Mouse (Mus musculus): Measurements from ENCODE around the gene Tbxa2r. TPM values are rescaled to one million over a fixed set of nuclear protein-coding genes. Genes with fewer than 3 reads are reported as not detected.

The Tbxa2r gene
- total RNA-seq, 2 experiments from 2014 or later, result 0.47 TPM; not detected in 1

DNA sequence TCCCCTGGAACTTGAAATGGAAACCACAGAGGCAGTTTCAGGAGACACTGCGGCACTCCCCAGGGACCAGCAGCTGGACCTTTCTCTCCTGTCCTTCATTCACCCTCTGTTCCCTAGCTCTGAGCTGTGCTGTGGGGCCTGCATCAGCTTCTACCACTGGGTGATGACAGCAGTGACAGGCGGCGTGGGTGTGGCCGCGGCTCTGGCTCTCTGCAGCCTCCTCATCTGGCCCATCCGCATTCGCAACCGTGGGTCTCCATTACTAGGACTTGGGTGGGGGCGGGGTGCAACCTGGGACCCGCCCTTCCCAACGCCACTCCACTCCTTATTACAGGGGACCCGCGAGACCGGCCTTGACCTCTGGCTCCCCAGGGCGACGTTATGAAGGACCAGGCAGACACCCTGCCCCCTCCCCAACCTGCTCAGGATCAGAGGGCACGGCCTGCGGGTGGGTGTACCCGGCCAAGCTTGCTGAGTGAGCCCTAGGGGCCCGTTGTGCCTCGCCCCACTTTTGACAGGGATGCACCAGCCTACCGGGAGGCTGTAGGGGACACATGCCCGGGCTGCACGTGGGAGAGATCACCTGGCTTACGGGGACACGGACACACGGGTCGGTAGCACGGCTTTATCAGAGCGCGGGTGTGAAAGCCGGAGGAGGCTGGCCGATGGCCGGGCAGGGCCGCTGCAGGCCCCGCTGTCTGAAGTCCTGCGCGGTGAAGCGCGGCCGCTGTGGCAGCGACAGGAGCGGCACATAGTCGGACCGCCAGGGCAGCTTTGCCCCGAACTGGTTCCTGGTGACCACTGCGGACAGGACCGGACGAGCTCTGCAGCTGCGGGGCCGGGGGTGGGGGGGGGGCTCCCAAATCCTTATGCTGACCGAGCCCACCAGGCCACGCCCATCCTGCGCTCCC, 35.2 kb downstream of the Tbxa2r start:
- no peak for ATAC-seq (replicated peaks; ENCODE audit: poor library complexity)

DNA sequence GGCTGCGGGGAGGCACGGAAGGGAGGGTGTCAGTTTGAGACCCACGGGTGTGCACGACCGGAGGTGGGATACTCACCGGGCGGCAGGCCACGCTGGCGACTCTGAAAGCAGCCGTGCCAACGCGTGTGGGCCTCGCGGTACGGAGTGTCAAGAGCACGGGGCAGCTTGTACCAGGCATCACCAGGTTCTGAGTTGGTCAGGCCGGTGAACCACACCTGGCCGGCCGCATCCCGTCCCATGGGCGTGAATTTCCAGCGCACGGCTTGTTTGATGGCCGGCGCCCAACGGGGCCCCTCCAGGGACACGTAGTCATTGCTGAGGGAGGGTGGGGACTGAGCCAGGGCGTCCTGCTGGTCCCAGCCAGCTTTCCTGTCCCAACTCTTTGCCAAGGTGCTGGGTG, 36.1 kb downstream of the Tbxa2r start:
- ATAC-seq (replicated peaks; ENCODE audit: poor library complexity), result no peak

DNA sequence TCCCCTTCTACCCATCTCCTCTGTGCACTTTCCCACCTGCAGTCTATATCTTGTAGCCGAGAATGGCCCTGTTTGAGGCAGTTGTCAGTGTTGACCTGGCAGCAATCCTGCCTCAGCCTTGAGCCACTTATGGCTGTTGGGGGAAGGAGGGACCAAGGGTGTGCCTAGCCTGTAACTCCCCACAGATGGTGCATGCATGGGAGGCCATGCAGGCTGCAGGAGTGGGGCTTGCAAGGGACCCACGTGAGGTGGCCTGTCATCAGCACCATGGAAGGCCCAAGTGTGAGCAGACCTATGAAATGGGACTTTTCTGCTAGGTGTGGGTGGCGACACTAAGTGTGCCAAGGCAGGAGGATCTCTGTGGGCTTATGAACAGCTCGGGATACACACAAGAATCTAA, 36.5 kb downstream of the Tbxa2r start:
- no peak for ATAC-seq (replicated peaks; ENCODE audit: poor library complexity)

DNA sequence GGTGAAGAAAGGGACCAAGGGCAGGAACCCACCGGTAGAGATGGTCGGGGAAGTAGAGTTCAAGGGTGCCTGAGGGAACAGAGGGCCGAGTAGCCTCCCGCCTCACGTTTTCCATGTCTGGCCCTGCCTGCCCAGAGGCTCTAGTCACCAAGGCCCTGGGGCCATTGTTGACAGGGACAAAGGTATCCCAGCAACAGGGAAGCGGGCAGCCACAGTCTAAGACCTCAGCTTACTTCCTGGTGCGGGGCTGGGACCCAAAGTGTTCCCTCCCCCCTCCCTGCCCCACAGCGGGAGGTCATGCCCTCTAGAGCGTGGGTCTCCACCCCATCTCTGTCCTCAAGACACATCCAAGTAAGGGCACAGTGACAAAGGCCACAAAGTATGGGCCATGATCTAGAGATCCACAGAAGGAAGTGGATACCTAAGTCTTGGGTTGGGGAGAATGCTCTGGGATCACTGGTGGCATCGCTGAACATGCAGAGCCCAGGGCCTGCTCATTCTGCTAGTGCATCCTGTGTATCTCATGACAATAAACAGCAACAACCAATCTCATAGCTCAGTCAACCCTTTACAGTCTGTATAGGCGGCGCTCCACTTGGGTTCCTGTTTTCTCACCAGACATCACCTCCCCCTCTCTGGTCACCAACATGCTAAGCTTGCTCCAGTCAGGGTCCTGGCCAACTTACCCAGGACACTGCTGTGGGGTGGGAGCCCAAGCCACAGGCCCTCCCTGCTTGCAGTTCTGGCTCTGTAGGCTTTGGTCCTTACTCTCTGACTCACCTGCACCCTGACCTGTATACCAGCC, 37.3 kb downstream of the Tbxa2r start, which contains the start of gene 4930404N11Rik:
Gene 4930404N11Rik, minus strand, starts transcription at position 145 of the 805 bp plus-strand sequence.
- ATAC-seq (replicated peaks; ENCODE audit: poor library complexity), result peak; percentile 9

DNA sequence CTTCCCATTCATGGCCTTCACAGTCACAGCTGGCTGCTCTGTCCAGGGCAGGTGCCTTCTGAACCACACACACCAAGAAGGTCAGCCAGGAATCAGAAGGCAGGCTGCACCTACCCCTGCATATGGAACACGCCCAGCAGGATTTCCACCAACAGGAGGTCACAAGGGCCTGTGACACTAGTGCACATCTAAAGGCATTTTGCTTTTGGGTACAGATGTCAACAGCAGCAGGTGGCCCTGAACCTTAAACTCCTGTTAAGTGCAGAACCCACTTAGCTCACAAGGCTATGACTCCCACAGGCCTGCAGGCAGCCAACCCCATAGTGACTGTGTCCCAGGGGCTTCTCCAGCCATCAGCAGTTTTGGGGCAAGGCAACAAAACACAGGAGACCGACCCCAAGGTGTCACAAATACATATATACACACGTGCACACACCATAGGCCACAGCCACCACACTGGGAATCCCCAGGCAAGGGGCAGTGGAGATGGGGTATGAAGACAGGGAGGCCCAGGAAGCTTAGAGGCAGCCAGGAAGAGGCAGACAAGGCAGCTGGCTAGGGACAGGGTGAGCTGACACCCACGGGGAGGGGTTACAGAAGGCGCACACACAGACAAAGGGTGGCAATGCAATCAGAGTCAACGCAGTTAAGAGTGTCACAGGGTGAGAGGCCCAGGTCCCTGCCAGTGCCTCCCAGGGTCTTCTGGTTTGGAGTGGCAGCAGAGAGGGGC, 38.1 kb downstream of the Tbxa2r start:
- no peak for ATAC-seq (replicated peaks; ENCODE audit: poor library complexity)

DNA sequence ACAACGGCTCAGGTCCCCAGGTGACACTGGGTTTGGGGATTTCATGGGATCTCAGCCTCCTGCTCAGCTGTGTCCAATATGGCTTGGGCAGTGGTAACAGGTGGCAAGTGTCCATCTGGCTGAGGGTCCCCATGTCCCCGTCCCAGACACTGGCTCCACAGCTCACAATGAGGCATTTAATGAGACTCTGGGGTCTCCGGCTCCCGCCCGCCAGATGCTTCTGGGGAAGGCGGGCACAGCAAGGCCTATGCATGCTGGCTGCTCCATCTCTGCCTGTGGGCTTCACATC, 38.6 kb downstream of the Tbxa2r start:
- no peak for ATAC-seq (replicated peaks; ENCODE audit: poor library complexity)

DNA sequence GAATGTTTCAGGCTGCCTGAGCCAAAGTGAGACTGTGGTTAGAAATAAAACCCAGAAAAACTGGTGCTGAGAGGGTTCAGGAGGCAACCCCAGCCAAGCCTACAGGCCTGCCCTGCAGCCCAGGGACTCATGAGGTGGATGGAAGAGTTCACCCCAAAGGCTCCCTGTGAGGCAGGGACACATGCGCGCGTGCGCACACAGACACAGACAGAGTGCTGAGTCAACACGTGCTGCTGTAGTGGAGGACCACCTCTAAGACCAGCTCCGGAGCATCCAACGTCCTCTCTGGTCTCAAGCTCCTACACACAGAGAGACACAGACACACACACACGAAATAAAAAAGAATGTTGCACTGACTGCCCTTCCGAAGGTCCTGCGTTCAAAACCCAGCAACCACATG, 46.8 kb downstream of the Tbxa2r start:
- no peak for ATAC-seq (replicated peaks; ENCODE audit: poor library complexity)

DNA sequence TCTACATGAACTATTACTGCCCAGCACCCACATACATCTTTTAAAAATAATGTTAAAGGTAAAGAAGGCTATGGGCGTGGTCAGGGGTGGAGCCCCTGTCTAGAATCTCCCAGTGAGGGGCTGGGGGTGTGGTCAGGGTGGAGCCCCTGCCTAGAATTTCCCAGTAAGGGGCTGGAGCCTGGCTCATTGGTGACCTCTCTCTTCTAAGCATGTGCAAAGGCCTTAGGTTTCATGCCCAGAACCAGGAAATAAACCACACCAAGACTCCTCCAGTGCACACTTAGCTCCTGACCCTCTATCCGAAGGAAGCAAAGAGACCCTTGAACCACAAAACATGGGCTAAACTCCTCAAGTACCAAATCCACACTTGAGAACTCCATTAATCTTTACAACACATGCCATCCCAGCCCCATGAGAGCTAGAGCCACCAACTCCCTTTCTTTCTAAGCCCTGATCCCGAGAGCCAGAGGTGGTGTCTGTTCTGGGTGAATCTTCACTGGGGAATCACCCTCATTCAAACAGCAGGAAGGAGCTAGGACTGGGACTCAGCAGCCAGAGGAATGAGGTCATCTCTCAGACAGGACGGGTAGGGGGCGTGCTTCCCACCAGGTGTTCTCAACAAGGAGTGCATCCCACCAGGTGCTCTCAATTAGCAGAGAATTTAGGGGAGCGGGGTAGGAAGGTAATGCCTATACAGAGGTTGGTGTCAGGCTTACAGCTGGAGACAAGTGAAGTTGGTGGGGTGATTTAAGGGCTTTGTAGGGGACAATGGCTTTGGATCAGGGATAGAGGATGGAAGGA, 48.2 kb downstream of the Tbxa2r start:
- no peak for ATAC-seq (replicated peaks; ENCODE audit: poor library complexity)

DNA sequence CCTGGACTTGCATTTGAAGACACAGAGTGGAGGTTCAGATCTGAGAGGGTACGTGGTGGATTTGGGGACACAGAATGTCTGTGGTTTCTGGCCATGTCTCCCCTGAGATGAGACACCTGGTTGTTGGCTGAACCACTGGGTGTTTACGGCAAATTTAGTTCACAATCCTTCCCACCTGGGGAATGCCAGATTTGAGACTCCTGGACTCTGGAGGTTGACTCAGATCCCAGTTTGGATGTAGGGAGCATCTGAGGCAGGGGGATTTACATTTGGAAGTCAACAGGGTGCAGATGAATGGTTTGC, 48.8 kb downstream of the Tbxa2r start:
- ATAC-seq (replicated peaks; ENCODE audit: poor library complexity), result no peak

DNA sequence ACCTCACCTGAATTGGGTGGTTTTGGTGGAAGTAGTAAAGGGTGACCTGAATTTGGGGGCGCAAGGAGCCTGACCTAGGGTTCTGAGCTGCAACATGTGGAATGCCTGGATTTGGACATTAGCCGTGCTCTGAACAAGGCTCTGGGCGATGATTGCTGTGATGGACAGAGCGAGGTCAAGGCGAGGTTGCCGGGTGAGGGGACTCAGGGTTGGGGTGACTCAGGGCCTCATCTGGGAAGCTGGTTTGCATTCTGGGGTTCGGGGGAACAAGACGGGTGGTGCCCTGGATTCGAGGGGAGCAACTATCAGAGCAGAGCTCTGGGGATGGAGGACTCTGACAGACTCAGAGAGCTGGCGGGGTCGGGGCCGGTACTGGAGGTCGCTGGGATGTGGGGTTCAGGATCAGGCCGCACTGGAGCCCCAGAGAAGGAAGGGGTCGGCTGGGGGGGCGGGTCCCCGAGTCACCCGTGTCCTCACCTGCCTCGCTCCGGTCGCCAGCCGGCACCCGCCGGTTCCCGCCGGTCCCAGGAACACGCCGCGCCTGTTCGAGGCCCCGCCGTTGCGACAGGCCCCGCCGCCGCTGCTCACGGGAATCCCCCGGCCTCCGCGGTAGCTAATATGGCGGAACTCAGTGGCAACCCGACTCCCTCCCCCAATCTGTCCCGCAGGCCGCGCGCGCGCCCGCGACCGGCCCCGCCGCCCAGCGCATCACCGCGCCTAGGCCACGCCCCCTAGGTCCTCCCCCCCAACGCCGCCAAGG, 49.4 kb downstream of the Tbxa2r start, which contains the start of gene Fzr1:
Gene Fzr1, minus strand, starts transcription at position 724 of the 760 bp plus-strand sequence.
- ATAC-seq (replicated peaks; ENCODE audit: poor library complexity), result no peak

DNA sequence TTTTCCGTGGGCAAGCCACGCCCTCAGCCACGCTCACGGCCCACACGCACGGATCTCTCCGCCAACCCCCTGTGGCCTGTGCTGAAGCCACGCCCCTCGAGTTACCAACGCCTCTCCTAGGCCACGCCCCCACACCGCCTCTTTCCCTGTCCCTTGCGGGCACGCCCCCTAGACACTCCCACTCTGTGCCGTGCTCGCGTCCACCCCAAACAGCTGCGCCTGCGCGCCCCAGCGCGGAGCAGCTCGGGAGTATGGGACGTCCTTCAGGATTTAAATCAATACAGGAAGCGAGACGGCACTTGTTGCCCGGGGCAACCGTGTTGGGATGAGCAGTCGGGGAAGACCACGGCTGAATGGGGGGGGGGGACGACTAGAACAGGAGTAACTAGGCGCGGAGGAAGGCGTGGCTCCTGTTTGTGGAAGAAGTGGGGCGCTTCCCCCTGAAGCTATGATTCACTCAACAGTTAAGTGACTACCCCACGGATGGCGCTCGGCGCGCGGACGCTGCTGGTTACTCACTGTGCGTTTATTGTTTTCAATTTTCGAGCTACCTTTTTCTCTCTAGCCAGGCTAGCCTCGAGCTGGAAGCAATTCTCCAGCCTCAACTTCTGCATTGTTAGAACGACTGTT, 50.1 kb downstream of the Tbxa2r start:
- peak; percentile 81 for ATAC-seq (replicated peaks; ENCODE audit: poor library complexity)

DNA sequence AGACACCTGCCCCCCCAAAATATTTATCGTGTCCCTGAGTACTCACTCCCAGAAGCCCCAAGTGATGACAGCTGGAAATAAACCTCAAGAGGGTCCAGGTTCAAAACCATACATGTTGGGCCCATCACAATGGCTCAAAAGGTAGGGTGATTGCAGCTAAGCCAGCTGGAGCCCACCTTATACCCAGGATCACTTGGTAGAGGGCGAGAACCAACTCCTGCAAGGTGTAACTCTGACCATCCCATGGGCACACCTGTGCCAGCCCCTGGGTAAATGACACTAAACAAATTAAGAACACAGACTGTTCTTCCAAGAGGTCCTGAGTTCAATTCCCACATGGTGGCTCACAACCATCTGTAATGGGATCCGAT, 50.6 kb downstream of the Tbxa2r start:
- ATAC-seq (replicated peaks; ENCODE audit: poor library complexity), result no peak

DNA sequence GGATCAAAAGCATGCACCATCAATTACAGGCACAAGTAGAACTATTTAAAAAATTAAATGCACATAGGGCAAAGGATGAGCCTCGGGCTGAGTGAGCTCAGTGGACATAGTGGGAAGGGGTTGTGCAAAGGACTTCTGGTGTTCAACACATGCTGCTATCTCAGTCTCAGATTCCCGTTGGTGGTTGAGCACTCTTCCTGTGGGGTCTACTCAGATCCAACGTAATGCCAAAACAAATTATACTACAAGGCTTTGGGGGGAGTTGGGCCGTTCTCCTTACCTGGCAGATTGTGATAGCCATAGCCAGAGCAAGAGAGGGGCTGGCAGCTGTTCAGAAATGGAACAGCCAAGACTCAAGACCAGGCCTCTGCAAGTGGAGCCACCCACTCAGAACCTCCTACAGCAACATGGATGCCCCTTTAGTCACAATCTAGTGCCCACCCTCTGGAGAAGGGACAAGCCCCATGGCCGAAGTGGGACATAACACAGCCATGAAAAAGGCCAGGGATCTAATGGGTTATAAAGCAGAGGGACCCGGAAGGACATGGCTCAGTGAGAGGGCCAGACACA, 51.4 kb downstream of the Tbxa2r start:
- ATAC-seq (replicated peaks; ENCODE audit: poor library complexity), result no peak

DNA sequence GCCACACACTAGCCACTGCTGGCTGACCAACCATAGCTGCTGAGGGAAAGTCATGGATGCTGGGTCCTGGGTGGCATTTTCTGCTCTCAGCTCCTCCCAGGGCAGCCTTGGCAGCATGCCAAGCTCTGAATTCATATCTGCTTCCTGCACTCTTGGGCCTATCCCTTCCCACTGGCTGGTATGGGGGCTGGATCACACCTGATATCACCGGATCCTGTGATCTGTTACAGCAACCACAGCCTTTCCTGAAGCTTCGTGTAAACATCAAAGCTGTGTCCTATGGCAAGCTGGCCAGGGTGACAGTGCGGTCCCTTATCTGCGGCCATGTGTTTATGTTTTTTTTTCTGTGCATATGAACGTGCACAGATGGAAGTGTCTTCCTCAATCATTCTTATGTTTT, 53.5 kb downstream of the Tbxa2r start:
- peak; percentile 52 for ATAC-seq (replicated peaks; ENCODE audit: poor library complexity)

DNA sequence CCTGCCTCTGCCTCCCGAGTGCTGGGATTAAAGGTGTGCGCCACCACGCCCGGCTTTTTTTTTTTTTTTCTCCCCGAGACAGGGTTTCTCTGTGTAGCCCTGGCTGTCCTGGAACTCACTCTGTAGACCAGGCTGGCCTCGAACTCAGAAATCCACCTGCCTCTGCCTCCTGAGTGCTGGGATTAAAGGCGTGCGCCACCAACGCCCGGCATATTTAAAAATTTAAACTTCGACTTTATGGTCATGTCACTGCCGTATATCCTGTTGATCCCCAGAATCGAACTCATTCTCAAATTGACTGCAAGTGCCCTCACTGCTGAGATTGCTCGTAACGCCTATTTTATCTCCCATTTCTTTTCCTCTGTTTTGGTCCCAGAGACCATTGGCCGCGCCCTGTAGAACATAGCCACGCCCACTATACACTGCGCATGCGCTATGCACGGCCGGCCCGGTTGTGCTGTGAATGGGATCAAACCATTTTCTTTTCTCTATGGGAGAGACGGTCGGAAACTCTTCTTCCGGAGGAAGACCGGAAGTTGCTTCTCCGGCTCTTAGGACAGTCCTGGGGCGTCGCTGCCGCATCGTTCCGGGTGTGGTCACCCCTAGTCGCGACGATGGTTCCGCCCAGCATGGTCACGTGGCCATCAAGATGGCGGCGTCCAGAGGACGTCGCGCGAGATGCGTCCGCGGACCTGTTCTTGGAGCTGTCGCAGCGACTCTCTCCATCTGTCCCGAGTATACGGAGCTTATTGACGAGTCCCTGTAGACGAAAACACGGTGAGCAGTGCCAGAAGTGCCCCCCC, 55.5 kb downstream of the Tbxa2r start, which contains the start of the genes Dohh and Gm48551:
Gene Dohh, plus strand, starts transcription at position 627 of the 803 bp plus-strand sequence.
Gene Gm48551, plus strand, starts transcription at position 665 of the 803 bp plus-strand sequence.
- peak; percentile 75 for ATAC-seq (replicated peaks; ENCODE audit: poor library complexity)

DNA sequence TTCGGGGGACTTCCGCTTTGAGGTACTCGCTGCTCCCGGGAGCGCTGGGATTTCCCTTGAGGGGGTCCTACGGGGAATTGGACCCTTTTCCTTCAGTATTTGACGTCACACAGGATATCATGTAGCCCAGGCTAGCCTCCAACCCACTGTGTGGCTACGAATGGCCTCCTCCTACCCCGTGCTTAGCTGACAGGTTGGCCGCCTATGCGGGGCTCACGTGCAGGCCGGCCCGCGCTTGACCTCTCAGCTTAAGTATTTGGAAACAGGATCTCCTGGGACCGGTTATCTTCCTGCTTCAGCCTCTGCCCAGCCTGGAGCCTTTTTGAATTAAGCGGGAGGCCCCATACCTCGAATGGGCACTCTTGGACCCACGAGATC, 56.1 kb downstream of the Tbxa2r start:
- ATAC-seq (replicated peaks; ENCODE audit: poor library complexity), result peak; percentile 3; the same call in 1 of the 2 replicates

All from megakaryocyte progenitor cell, adult 5-6 weeks (primary cell).